Comparison of ENCODE assay signal across 22 mouse cellular contexts in genomic region chr12:3255435-3255834, GRCm38 (mm10). TPM values are rescaled to one million over a fixed set of nuclear protein-coding genes. Genes with fewer than 3 reads are reported as not detected.
A peak's percentile ranks its signal among the peaks of the same experiment; 100 is the strongest.
DNase-seq lines count a peak whose midpoint lies in the region; ATAC-seq and TF ChIP-seq lines count a peak whose summit lies in the region.
"Had no signal": no experiment of that assay in that cellular context is flagged by ENCODE, and none has a peak within 500 bp of the region (broad histone marks: within the 10 kb centered on the region; RNA-seq: fewer than 3 reads in every experiment).

No protein-coding gene starts in this region.

- no peak overlapping the region for H3K4me3 ChIP-seq in liver, embryonic 14.5 days (ENCODE audit: insufficient read depth in 1 of 2, low read depth in 2 of 2, low read length in 2 of 2)
- H3K4me3 ChIP-seq in hindbrain, embryonic 13.5 days, result no peak overlapping the region
- H3K4me3 ChIP-seq: embryonic facial prominence, embryonic 12.5 days; embryonic facial prominence, embryonic 15.5 days; gastrocnemius, adult 2 months; hindbrain, embryonic 12.5 days had no signal

- no peak for ATAC-seq in liver, embryonic 14.5 days (ENCODE audit: insufficient read depth)
- peak; percentile 25; the same call in 1 of the 2 replicates for ATAC-seq in common myeloid progenitor, adult 5-6 weeks (replicated peaks; ENCODE audit: low read depth, poor library complexity, severe bottlenecking)
- ATAC-seq in megakaryocyte-erythroid progenitor cell, adult 5-6 weeks (replicated peaks; ENCODE audit: low FRiP score, low TSS enrichment, poor library complexity, severe bottlenecking), result peak; percentile 83
- ATAC-seq in hindbrain, embryonic 13.5 days (ENCODE audit: low FRiP score), result no peak
- ATAC-seq: CD4-positive, CD25-positive, alpha-beta regulatory T cell, adult 4 months; forebrain, embryonic 14.5 days; forebrain, postnatal 0 days; hindbrain, embryonic 16.5 days had no signal

- no peak overlapping the region for H3K9ac ChIP-seq in liver, embryonic 14.5 days (replicated peaks)
- no peak overlapping the region for H3K9ac ChIP-seq in hindbrain, embryonic 13.5 days
- H3K9ac ChIP-seq: embryonic facial prominence, embryonic 12.5 days; embryonic facial prominence, embryonic 15.5 days; forebrain, postnatal 0 days; hindbrain, embryonic 12.5 days had no signal

- H3K4me2 ChIP-seq in liver, embryonic 14.5 days (ENCODE audit: low read depth), result 0 out of 2 replicates have a peak overlapping the region, but pooled peaks have one; percentile 7
- H3K4me2 ChIP-seq in hindbrain, embryonic 13.5 days, result no peak overlapping the region
- H3K4me2 ChIP-seq: embryonic facial prominence, embryonic 12.5 days; embryonic facial prominence, embryonic 15.5 days; heart, embryonic 11.5 days; hindbrain, embryonic 12.5 days had no signal

- H3K9me3 ChIP-seq in liver, embryonic 14.5 days (ENCODE audit: control insufficient read depth, low read length), result no peaks in the 10 kb centered on the region
- no peaks in the 10 kb centered on the region for H3K9me3 ChIP-seq in hindbrain, embryonic 13.5 days
- H3K9me3 ChIP-seq: embryonic facial prominence, embryonic 12.5 days; embryonic facial prominence, embryonic 15.5 days; hindbrain, embryonic 12.5 days had no signal

- H3K36me3 ChIP-seq in liver, embryonic 14.5 days (replicated peaks; ENCODE audit: control insufficient read depth, insufficient read depth, low read depth), result peaks cover 36% of the 10 kb centered on the region
- H3K36me3 ChIP-seq in hindbrain, embryonic 13.5 days, result peaks cover 37% of the 10 kb centered on the region

- TF ChIP-seq CTCF in liver, embryonic 14.5 days (IDR thresholded peaks at IDR 0.05; ENCODE audit: low read depth), result no peak

- peak in 1 of 3 experiments; percentile 24 for DNase-seq in liver, embryonic 14.5 days (ENCODE audit: low read depth in 3 of 3, low spot score in 3 of 3)
- no peak for DNase-seq in liver
- no peak for DNase-seq in kidney, postnatal 4 days
- DNase-seq: adrenal gland, postnatal 10 days; cerebellum, adult 11-12 months; cerebellum, adult 8-10 months; cerebellum, postnatal 10 days; forebrain, postnatal 0 days; gastrocnemius, adult 2 months; gastrocnemius, postnatal 14 days; heart, adult 11 months had no signal

- WGBS in liver, embryonic 14.5 days (ENCODE audit: insufficient replicate concordance), result 84% methylated on average over 2 of the region's 2 CpGs
- WGBS in hindbrain, embryonic 13.5 days, result 96% methylated on average over 2 of the region's 2 CpGs

- peaks cover 5 to 8% of the 10 kb centered on the region in 2 experiments for H3K4me1 ChIP-seq in liver, embryonic 14.5 days (replicated peaks; ENCODE audit: control insufficient read depth in 2 of 2, insufficient read depth in 2 of 2, low read length in 1 of 2)
- no peaks in the 10 kb centered on the region for H3K4me1 ChIP-seq in hindbrain, embryonic 13.5 days (replicated peaks)
- H3K4me1 ChIP-seq: embryonic facial prominence, embryonic 12.5 days; embryonic facial prominence, embryonic 15.5 days; hindbrain, embryonic 12.5 days had no signal

- no peaks in the 10 kb centered on the region for H3K27me3 ChIP-seq in liver, embryonic 14.5 days (ENCODE audit: control insufficient read depth, insufficient read depth, low read length)
- no peaks in the 10 kb centered on the region for H3K27me3 ChIP-seq in hindbrain, embryonic 13.5 days
- H3K27me3 ChIP-seq: embryonic facial prominence, embryonic 12.5 days; embryonic facial prominence, embryonic 15.5 days; hindbrain, embryonic 12.5 days; Patski had no signal

- no peak for TF ChIP-seq EP300 in liver, embryonic 14.5 days (IDR thresholded peaks at IDR 0.05; ENCODE audit: low read depth)

- no peak overlapping the region for H3K27ac ChIP-seq in liver, embryonic 14.5 days
- no peak overlapping the region for H3K27ac ChIP-seq in hindbrain, embryonic 13.5 days
- H3K27ac ChIP-seq: embryonic facial prominence, embryonic 12.5 days; embryonic facial prominence, embryonic 15.5 days; hindbrain, embryonic 12.5 days had no signal

RNA-seq across cellular contexts. Expression of gene Rab10, which starts 54.3 kb away (rescaled TPM):
- 19.9 and 28.7 TPM in 2 replicates for polyA plus RNA-seq in liver, embryonic 14.5 days (2012; rRNA removed)
- 42.1 and 47.1 TPM in 2 replicates for polyA plus RNA-seq in liver, embryonic 14.5 days (2014; fragmentation: Nextera tagmentation; extraction: Ambion mirVana)
- total RNA-seq in common myeloid progenitor, adult 5-6 weeks (2017), result 138 and 146 TPM in 2 replicates
- 71.0 and 79.4 TPM in 2 replicates for total RNA-seq in megakaryocyte-erythroid progenitor cell, adult 5-6 weeks (2014; fragmentation: Nextera tagmentation)
- 114 and 151 TPM in 2 replicates for total RNA-seq in megakaryocyte-erythroid progenitor cell, adult 5-6 weeks (2017)
- polyA plus RNA-seq in hindbrain, embryonic 13.5 days (2015; fragmentation: Nextera tagmentation; extraction: Ambion mirVana), result 136 and 138 TPM in 2 replicates

Comparison
In these comparisons a context has a peak if more than half of its experiments do, and no peak if none do; other contexts are left out.
1. ATAC-seq: peak in common myeloid progenitor, adult 5-6 weeks (single experiment) and megakaryocyte-erythroid progenitor cell, adult 5-6 weeks (single experiment); none in liver, embryonic 14.5 days (single experiment) and hindbrain, embryonic 13.5 days (single experiment).